Mouse (Mus musculus) thymus, adult 2 months (tissue): ENCODE measurements around the gene Atp5b.
A peak's percentile ranks its signal among the peaks of the same experiment; 100 is the strongest.

Experiments used
- CTCF ChIP-seq: fragments of 200-500 bp; IDR thresholded peaks from 2 replicates; pipeline ENCODE4 v1.5.1; 2012; ENCODE audit warnings: mild to moderate bottlenecking, control low read depth, low read length, moderate library complexity, borderline replicate concordance; ENCODE audit not compliant: control insufficient read depth, poor library complexity, insufficient read depth; ENCODE audit errors: extremely low read depth
- POLR2A ChIP-seq: fragments of 200-500 bp; IDR thresholded peaks from 2 replicates; pipeline ENCODE4 v1.6.1; 2012; ENCODE audit warnings: mild to moderate bottlenecking, low read length, control low read depth, moderate library complexity; ENCODE audit not compliant: control insufficient read depth, poor library complexity, insufficient read depth; ENCODE audit errors: extremely low read depth

DNA sequence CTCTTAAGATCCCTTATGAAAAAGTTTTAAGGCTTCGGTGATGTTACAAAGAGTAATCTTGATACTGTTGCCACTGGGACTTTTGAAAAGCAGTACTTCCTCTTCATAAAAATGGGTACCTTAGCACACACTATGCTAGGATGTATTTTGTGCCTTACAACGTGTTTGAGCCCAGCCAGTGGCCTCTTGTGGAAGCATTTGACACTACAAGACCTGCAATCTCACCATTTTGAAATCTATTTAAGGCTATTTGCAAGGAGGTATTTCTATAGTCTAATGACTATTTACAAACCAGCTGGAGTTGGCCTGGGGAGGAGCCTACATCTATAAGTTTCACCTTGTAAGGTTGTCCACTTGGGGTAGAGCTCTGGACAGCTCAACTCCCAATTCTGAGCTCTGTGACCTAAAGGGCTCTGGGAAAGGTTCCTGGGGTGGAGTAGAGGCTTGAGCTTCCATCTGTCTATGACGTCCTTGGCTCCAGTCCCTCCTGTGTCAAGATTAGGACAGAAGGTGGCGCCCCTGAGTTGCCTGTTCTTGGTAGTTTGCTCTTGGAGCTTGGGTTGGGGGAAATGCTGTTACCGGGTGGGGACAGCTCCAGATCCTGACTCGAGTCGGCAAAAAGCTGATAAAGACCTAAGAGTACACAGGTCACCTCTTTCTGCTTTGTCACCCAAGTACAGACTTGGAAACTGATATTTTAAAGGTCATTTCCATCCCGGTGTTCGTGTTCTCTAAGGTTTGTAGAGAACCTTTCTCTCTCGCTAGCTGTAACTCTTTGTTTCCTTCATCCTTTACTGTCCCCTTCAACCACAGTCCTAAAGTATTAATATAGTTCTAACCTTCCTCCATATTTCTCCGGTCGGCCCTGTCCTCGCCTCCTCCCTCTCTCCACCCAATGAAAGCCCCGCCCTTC is 7.8 kb downstream of the Atp5b start:
- TF ChIP-seq POLR2A, result no peak
- TF ChIP-seq CTCF, result peak; percentile 67; the same call in 1 of the 2 replicates
